Mouse (Mus musculus) forebrain, embryonic 11.5 days (tissue): ENCODE results near the gene Aldh3b1. TPM values are rescaled to one million over a fixed set of nuclear protein-coding genes. Genes with fewer than 3 reads are reported as not detected.
"Not testable (repeated sequence)": the region's sequence is repeated elsewhere in the genome, so short reads cannot be mapped to it uniquely, and the experiment has no call there.

Experiments used
- ATAC-seq: fragments of 200-750 bp; cut with Nextera tagmentation; replicated peaks from 2 replicates; pipeline ENCODE4 v1.8.0; 2017; ENCODE audit warnings: moderate TSS enrichment; ENCODE audit not compliant: low FRiP score
- DNase-seq: peaks from one replicate; pipeline ENCODE4 v3.0.0-alpha.2; 2017; ENCODE audit warnings: low spot score
- H3K27ac ChIP-seq: fragments of 300-500 bp; sonication (generic); 2 replicates; pipeline ENCODE4 v1.5.1; 2014; ENCODE audit warnings: low read depth, low read length
- H3K27me3 ChIP-seq: fragments of 300-500 bp; sonication (generic); 2 replicates; pipeline ENCODE4 v1.6.1; 2014; ENCODE audit warnings: mild to moderate bottlenecking, low read length, mixed read lengths; ENCODE audit not compliant: control insufficient read depth, insufficient read depth
- H3K36me3 ChIP-seq: fragments of 300-500 bp; sonication (generic); 2 replicates; pipeline ENCODE4 v1.6.1; 2014; ENCODE audit warnings: mild to moderate bottlenecking, low read length, moderate library complexity, mixed read lengths; ENCODE audit not compliant: control insufficient read depth, insufficient read depth
- H3K4me1 ChIP-seq: fragments of 300-500 bp; sonication (generic); replicated peaks from 2 replicates; pipeline ENCODE4 v1.6.1; 2014; ENCODE audit warnings: low read length, mixed read lengths; ENCODE audit not compliant: control insufficient read depth, insufficient read depth
- H3K4me2 ChIP-seq: fragments of 300-500 bp; sonication (generic); 2 replicates; pipeline ENCODE4 v1.6.1; 2014; ENCODE audit warnings: low read depth, mild to moderate bottlenecking, low read length, moderate library complexity, mixed read lengths; ENCODE audit not compliant: severe bottlenecking
- H3K4me3 ChIP-seq: fragments of 300-500 bp; sonication (generic); 2 replicates; pipeline ENCODE4 v1.5.1; 2014; ENCODE audit warnings: low read depth, low read length
- H3K9ac ChIP-seq: fragments of 300-500 bp; sonication (generic); 2 replicates; pipeline ENCODE4 v1.6.1; 2014; ENCODE audit warnings: low read length
- H3K9me3 ChIP-seq: fragments of 300-500 bp; sonication (generic); 2 replicates; pipeline ENCODE4 v1.6.1; 2016; ENCODE audit warnings: low read length, mixed read lengths; ENCODE audit not compliant: control insufficient read depth
- WGBS: fragments of 180-500 bp; shearing (Covaris S2); extraction: QIAGEN DNeasy Blood & Tissue Kit; methylation state at CpG from one replicate; pipeline ENCODE4 v1.1.7; 2014; 5-methylcytosine and 5-hydroxymethylcytosine counted together
- polyA plus RNA-seq: library from polyadenylated mRNA; unstranded; fragments of >200 nt; fragmentation: Nextera tagmentation; extraction: Ambion mirVana; gene quantifications from 2 replicates; pipeline ENCODE4 v1.2.1, GENCODE M21; 2014

Aldh3b1 gene
- polyA plus RNA-seq: 0.35 and 0.64 TPM in 2 replicates

DNA sequence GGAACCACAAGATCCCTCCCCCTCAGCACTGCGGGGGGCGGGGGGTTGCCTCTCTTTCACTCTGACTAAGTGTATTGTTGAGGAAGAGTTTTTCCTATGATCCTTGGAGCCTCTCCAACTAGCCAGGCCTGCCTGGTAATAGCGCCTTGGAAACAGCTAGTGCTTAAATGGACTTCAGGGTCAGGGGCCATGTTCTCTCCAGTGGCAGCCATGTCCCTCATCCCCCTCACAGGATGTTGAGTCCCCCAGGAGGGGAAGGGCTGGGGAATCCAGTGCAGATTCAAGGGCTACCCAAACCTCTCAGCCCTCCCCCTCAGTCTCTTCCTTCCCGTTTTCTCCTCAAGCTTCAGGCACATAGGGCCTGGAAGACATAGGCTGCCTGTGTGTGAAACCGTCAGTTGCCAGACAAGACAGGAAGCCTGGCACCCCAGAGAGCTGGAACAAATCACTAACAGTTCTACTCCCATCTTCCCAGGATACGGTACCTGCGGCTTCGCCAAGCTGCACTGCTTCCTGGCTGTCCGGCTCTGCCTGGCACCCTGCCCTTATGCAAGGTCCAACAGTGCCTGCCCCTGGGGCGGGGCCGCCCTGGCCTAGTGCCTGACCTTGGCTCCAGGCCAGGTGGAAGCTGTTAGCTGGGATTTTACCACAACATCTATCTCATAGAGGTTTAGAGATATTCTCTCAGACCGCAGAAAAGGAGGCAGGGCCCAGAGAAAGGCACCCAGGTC lies at the start of gene Aldh3b1:
TSS of gene Aldh3b1 (minus strand) at position 598 of the 731 bp plus-strand sequence.
- 77% methylated on average over 12 of the region's 12 CpGs for WGBS
- Histone ChIP-seq H3K27ac (no peak within 1 kb of the TSS), H3K9me3 (no peaks in the 10 kb centered on the region), H3K9ac (no peak within 1 kb of the TSS), H3K4me1 (no peaks in the 10 kb centered on the region), H3K4me2 (no peak within 1 kb of the TSS), H3K27me3 (no peaks in the 10 kb centered on the region), H3K4me3 (no peak within 1 kb of the TSS), H3K36me3 (no peaks in the 10 kb centered on the region)
- DNase-seq (no peak), ATAC-seq (no peak)

GRCm38 (mm10) chr19:3975866-3976265 lies 46.3 kb upstream of the Aldh3b1 start:
- no peak for DNase-seq
- H3K4me1 ChIP-seq: 0 out of 2 replicates have a peak, but pooled peaks cover 2% of the 10 kb centered on the region
- H3K9ac ChIP-seq: no peak overlapping the region
- H3K4me2 ChIP-seq: no peak overlapping the region
- no peaks in the 10 kb centered on the region for H3K9me3 ChIP-seq
- no peak overlapping the region for H3K4me3 ChIP-seq
- WGBS: 66% methylated on average over 2 of the region's 2 CpGs
- no peaks in the 10 kb centered on the region for H3K36me3 ChIP-seq
- no peak overlapping the region for H3K27ac ChIP-seq
- ATAC-seq: no peak
- no peaks in the 10 kb centered on the region for H3K27me3 ChIP-seq

DNA sequence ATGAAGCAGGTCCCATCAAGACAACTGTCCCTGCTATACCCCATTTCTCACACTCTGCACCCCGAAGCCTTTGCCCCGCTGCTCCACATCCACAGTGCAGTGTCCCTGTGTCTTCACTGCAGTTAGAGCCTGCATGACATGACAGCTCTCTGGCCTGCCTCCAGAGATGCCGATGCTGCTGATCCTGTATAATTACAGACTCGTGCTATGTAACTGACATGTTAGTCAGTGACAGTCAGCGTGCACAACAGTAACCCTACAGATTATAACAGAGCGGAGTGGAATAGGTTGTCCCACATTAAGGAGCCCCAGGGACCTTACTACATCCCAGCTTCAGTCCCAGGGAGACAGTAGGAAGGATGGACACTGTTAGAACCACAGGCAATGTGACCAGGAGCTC lies 45.0 kb upstream of the Aldh3b1 start:
- H3K27me3 ChIP-seq, H3K4me1 ChIP-seq, H3K9ac ChIP-seq, H3K9me3 ChIP-seq, H3K4me3 ChIP-seq, DNase-seq, H3K36me3 ChIP-seq, H3K27ac ChIP-seq, H3K4me2 ChIP-seq, ATAC-seq: not testable (repeated sequence)
- WGBS: 92% methylated on average over 6 of the region's 6 CpGs

DNA sequence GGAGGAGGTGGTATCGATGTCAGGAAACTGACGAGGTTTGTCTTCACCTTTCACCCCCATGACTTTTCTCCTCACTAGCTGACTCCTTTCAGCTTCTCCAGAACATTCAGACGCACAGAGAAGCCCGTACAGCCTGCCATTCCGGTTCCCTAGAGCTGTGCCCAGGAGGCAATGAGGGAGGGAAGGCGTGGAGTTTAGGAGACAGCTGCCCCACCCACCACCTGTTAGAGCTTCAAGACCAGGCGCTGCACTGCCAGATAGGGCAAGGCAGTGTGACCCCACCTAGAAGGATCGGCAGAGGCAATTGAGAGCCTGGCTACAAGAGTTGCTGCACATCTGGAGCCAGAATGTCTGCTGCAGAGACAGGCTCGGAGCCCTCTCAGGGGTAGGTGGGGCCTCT lies 42.6 kb upstream of the Aldh3b1 start, which contains the start of gene Aldh3b2:
TSS of gene Aldh3b2 (plus strand) at position 100 of the 400 bp plus-strand sequence.
- H3K9ac ChIP-seq: no peak within 1 kb of the TSS
- no peak for ATAC-seq
- no peaks in the 10 kb centered on the region for H3K27me3 ChIP-seq
- H3K9me3 ChIP-seq: no peaks in the 10 kb centered on the region
- H3K4me2 ChIP-seq: no peak within 1 kb of the TSS
- 50% methylated on average over 9 of the region's 9 CpGs for WGBS
- no peaks in the 10 kb centered on the region for H3K36me3 ChIP-seq
- H3K27ac ChIP-seq: no peak within 1 kb of the TSS
- no peak for DNase-seq
- no peaks in the 10 kb centered on the region for H3K4me1 ChIP-seq
- H3K4me3 ChIP-seq: no peak within 1 kb of the TSS

- 72% methylated on average over 3 of the region's 3 CpGs for WGBS
- no peaks in the 10 kb centered on the region for H3K27me3 ChIP-seq
- no peak overlapping the region for H3K9ac ChIP-seq
- no peaks in the 10 kb centered on the region for H3K36me3 ChIP-seq
- H3K4me1 ChIP-seq: no peaks in the 10 kb centered on the region
- ATAC-seq (no peak), DNase-seq (no peak)
- H3K9me3 ChIP-seq: no peaks in the 10 kb centered on the region
- H3K27ac ChIP-seq: no peak overlapping the region
- H3K4me2 ChIP-seq: no peak overlapping the region
- no peak overlapping the region for H3K4me3 ChIP-seq
These were observed 37.6 kb upstream of the Aldh3b1 start for GRCm38 (mm10) chr19:3967258-3967657.

GRCm38 (mm10) chr19:3966330-3967075 lies 36.9 kb upstream of the Aldh3b1 start:
- Histone ChIP-seq H3K4me1 (no peaks in the 10 kb centered on the region), H3K4me2 (no peak overlapping the region), H3K27me3 (no peaks in the 10 kb centered on the region), H3K36me3 (no peaks in the 10 kb centered on the region), H3K4me3 (no peak overlapping the region), H3K9ac (no peak overlapping the region), H3K9me3 (no peaks in the 10 kb centered on the region), H3K27ac (no peak overlapping the region)
- no peak for DNase-seq
- no peak for ATAC-seq
- 75% methylated on average over 11 of the region's 11 CpGs for WGBS

- DNase-seq (no peak), ATAC-seq (no peak)
- Histone ChIP-seq H3K4me1 (no peaks in the 10 kb centered on the region), H3K27me3 (no peaks in the 10 kb centered on the region), H3K36me3 (no peaks in the 10 kb centered on the region), H3K9ac (no peak overlapping the region), H3K9me3 (no peaks in the 10 kb centered on the region), H3K4me3 (no peak overlapping the region), H3K27ac (no peak overlapping the region), H3K4me2 (no peak overlapping the region)
- WGBS: 71% methylated on average over 4 of the region's 4 CpGs
These were observed 34.4 kb upstream of the Aldh3b1 start for GRCm38 (mm10) chr19:3964030-3964429.

- Histone ChIP-seq H3K36me3 (no peaks in the 10 kb centered on the region), H3K9ac (no peak overlapping the region), H3K4me3 (no peak overlapping the region), H3K27ac (no peak overlapping the region), H3K4me1 (no peaks in the 10 kb centered on the region), H3K4me2 (no peak overlapping the region), H3K9me3 (no peaks in the 10 kb centered on the region), H3K27me3 (no peaks in the 10 kb centered on the region)
- WGBS: 21% methylated on average over 2 of the region's 2 CpGs
- ATAC-seq (no peak), DNase-seq (no peak)
These were observed 32.9 kb upstream of the Aldh3b1 start for GRCm38 (mm10) chr19:3962469-3962868.
